Mouse (Mus musculus): ENCODE measurements around the gene Rnf185.

DNA sequence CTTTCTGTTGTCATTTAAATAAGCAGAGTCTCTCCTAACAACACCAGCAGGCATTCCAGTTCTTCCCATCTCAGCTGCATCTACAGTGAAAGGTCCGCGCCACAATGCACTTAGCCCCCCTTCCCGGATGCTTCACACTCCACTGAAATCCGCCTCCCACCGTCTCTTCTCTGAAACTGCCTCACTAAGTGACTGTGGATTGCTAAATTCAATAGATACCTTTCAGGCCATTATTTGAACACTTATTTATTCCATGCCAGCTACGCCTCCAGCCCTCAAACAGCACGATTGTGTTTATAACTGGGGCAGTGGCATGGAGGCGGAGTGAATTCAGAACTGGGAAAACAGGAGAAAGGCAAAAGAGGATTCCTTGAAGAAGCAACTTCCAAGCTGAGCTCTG lies 55.6 kb downstream of the Rnf185 start:
- TF ChIP-seq CTCF (IDR thresholded peaks at IDR 0.05; ENCODE audit: insufficient read depth, low read depth, low read length) (no peak), POLR2A (IDR thresholded peaks at IDR 0.05; ENCODE audit: insufficient read depth, low read depth, low read length) (no peak)
